Mouse (Mus musculus): ENCODE measurements at regions not wholly inside any gene's neighbourhood (a gene's known extent, or its start where the extent isn't known, plus 50 kb on each side); places are given as distances from the start of the nearest gene placed in this dataset.
A peak's percentile ranks its signal among the peaks of the same experiment; 100 is the strongest.
"Not testable (repeated sequence)": the region's sequence is repeated elsewhere in the genome, so short reads cannot be mapped to it uniquely, and the experiment has no call there.

DNA sequence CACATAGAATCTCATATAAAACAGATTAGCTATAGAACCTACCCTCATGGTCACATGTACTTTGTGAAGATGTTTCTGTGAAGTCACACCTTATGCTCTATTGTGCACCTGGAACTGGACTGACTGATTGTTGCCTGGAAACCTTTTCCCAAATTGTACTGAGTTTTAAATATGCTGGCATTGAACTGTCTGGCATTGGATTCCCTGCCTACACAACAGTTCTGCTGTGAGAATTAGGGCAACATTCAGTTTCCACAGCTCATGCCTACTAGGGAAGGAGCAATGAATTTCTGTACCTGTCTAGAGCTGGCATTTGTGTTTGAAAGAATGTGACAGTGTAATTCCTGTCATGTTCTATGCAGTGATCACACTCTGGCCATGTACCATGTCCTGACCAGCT lies 60.4 kb upstream of the Poc5 start:
- DNase-seq, result no peak

DNA sequence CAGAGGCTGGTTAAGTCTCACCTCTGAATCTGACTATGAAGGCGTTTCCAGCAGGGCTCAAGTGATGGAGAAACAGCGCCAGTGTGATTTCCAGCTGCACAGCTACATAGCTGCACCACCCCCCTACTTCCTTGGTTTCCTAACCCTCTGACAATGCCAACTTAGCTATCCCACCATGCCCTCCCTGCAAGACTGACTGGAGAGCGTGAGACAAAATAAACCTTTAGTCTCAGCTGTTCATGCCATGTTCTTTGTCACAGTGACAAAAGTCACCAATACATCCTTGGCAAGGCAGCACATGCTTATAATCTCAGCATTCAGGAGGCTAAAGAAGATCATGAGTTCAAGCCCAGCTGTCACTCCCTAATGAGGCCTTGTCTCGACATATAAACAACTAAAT lies 63.5 kb upstream of the Poc5 start:
- DNase-seq, result no peak

DNA sequence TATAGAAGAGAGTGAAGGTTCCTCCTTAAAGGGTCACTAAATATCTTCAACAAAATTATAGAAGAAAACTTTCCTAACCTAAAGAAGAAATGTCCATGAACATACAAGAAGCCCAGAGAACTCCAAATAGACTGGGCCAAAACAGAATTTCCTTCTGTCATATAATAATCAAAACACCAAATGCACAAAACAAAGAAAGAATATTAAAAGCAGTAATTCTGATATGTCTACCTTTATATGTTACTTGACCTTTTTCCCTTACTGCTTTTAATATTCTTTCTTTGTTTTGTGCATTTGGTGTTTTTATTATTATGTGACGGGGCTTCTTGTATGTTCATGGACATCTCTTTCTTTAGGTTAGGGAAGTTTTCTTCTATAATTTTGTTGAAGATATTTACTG lies 70.9 kb upstream of the Poc5 start:
- DNase-seq, result not testable (repeated sequence)

DNA sequence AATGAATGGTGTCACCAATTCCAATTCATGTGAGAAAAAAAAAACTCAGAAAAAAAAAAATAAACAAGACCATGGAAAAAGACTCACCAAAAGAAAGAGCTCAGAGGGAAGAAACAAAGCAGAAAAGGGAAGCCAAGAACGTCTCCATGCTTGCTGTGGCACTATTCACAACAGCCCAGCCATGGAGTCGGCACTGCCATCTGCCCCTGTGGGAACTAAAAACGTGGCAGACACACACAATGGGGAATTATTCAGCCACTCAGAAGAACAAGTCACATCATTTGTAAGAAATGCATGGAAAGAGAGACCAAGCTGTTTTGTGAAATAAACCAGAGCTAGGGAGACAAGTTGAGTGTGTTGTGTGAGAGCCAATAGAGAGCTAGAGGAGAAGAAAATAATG lies 74.9 kb upstream of the Poc5 start:
- DNase-seq, result no peak

DNA sequence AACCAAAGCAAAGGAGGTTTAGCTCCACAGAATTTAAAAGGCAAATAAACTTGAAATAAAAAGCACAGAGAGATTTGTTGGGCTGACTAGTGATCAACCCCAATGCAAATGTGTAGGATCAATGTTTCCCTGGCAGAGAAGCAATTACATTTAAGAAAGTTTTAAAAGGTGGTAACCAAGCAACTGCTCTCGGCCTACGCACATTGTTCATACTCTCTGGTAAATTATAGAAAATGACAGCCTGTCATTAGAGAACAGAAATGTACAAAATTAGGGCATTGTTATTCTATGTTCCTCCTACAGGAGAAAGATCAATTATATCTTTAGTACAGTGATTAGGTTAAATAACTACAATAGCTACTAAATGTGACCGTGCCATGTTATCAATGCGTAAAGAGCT lies 85.6 kb upstream of the Poc5 start:
- no peak for DNase-seq

DNA sequence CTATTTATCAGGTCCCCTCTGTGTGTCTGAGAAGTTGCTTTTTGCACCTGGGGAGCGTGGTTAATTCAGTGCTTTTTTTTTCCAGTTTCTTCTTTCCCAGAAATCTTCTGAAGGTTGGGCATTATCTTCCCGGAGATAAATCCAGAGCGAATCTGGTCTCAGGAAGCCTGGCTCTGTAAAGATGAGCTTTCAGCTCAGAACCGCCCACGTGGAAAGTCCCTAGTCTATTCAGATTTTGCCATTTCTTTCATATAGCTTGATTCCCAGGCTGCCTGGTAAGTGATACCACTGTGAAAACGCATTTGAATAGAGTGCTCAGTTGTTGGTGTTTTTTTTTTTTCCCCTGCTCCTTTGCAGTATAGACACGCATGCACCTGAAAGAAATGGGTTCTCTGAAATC lies 100.3 kb upstream of the Poc5 start:
- DNase-seq, result no peak

DNA sequence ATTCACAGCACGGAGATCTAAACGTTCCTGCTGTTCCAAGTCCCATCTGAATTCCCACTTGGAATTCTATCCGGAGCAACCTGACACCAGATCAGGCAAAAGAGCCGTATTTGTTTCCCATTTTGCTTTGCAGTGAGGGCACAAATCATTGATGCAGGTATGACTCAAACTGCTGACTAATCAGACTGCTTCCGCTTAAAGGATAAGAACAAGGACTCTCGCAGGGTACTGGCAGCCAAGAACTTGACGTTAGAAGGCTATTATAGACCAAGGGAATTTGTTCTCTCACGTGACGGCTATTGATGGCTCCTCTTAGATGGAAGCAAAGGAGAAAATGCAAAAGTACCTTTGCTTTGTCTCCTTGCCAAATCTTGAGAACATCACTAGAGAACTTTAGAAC lies 118.1 kb upstream of the Poc5 start:
- peak; percentile 5 for DNase-seq

DNA sequence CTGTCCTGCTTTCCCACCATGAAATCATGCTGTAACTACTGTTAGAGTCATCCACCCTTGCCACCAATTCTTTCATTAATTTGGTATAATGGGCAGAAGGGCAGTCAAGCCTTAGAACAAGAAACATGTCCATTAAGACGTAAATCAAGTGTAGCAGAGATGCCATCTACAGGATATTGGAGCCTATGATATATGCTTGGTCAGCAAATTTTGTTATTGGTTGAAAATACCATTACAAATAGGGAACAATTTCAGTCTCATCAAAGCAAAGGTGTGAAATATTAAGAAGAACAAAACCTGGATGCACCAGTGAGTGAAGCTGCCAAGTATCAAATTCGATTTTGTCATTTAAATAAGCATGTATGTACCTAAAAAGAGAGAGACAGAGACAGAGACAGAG lies 123.6 kb upstream of the Sv2c start:
- no peak for DNase-seq

DNA sequence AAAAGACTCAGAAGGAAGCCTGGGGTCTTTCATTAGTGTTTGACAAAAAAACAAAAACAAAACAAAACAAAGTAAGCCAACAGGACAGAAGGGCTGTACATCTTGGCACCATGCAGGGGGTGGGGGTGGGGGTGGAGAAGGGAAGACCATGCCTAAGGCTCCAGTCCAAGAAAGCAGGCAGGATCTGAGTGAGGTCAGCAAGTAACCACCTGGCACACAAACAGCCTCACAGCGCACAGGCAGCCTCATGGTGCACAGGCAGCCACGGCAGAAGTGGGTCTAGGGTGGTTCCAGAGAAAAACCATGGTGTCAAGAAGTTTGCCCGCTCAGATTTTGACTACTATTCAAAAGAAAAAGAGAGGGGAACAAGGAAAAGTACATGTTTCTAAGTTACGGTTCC lies 122.0 kb upstream of the Sv2c start:
- DNase-seq, result no peak

DNA sequence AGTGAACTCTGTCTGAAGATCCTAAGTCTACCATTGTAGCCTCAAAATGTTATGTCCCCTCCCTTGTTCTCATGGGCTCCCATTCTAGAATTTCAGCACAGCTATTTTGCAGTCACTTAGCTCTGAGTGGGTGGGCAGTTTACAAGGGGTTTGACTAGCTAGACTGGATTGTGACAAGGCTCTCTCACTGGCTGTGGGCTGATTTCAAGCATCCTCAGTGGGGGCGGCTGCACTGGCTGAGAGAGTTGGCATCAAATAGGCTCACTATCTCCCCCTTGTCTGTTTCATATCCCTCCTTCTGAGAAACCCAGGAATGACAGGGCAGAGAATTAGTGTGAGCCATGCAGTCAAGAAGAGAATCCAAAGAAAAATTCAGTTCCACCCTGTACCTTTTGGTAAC lies 88.4 kb upstream of the Sv2c start:
- no peak for DNase-seq

DNA sequence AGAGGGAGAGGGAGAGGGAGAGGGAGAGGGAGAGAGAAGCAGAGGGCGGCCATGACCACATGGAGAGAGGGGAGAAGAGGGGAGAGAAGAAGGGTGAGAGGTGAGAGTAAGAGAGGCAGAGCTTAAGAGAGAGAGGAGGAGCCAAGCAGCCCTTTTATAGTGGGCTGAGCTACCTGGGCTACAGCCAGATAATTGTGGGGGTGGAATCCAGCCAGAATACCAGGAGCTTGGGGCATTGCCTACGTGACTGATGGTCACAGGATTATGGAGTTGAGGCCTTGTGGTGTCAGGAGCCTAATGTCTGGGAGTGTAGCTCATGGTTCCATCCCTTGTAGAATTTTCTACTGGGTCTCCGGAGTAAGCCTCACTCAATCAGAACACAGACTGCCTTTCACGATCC lies 83.1 kb upstream of the Sv2c start:
- no peak for DNase-seq

DNA sequence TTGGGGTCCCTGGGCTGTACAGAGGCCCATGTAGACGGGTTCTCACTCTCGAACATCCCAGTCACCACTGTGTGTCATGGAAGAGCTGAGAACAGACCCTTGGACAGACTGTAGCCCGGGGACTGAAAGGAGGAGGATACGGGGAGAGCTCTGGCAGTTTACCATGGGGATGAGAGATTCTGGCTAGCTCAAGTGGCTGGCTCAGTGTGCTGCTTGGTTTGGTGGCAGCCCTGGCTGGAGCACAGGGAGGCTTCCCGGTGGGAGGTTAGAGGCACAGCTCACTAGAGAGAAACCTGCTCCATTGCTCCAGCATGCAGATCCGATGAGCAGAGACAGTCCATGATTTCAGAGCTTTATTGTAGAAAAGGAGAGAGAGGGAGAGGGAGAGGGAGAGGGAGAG lies 82.7 kb upstream of the Sv2c start:
- no peak for DNase-seq

DNA sequence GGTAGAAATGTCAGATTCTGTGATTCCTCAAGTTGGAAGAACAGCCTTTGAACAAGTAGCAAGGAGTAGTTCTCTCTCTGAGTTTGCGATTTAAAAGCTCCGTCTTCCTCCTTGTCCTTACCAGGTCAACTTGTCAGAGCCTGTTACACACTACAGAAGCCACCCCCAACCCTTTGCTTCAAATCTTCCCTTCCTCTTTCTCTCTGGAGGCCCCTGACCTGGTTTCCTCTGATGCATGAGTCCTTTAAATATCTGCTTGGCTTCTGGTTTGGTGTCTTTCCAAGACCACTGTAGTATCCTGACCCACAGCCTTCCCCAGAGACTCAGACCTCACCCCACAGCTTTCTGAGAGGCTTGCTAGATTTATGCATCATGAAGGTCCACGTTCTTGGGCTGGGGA lies 73.7 kb upstream of the Sv2c start:
- DNase-seq, result no peak

DNA sequence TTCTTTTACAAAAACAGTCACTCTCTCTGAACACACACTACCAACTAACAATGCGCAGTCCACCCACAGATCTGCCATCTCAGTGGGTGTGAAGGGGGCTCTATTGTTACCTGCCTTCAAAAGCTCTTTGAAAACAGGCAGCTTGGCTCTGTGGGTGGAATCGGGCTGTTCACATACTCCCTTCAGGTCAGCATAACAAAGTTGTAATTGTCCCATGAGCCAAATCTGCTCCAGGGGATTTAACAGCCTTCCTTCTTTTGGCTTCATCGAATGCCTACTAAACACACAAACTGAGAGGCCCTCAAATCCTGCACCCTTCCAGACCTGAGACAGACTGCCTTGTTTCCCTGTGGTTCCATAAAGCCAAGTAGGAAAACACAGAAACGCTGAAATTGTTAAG lies 56.2 kb upstream of the Sv2c start:
- no peak for DNase-seq
